Mouse (Mus musculus): ENCODE measurements around the gene Zfp618. TPM values are rescaled to one million over a fixed set of nuclear protein-coding genes. Genes with fewer than 3 reads are reported as not detected.

Gene Zfp618
- polyA plus RNA-seq, 1 experiment from 2014 or later: 23.3 TPM

- no peaks in the 10 kb centered on the region for H3K36me3 ChIP-seq (ENCODE audit: control insufficient read depth, insufficient read depth, low read length)
- no peak overlapping the region for H3K4me2 ChIP-seq (ENCODE audit: low read length)
- 91% methylated on average over 5 of the region's 5 CpGs for WGBS
- H3K4me3 ChIP-seq (ENCODE audit: low read depth, low read length): no peak overlapping the region
- ATAC-seq (replicated peaks; ENCODE audit: low FRiP score, low TSS enrichment, low read depth) (no peak), DNase-seq (ENCODE audit: low spot score) (peak; percentile 16)
- H3K27me3 ChIP-seq (replicated peaks; ENCODE audit: control insufficient read depth, insufficient read depth, low read length): no peaks in the 10 kb centered on the region
- H3K4me1 ChIP-seq (replicated peaks; ENCODE audit: control insufficient read depth, insufficient read depth, low read length): no peaks in the 10 kb centered on the region
- no peaks in the 10 kb centered on the region for H3K9me3 ChIP-seq (ENCODE audit: control insufficient read depth, low read length)
- no peak overlapping the region for H3K27ac ChIP-seq (ENCODE audit: low read depth)
- no peak overlapping the region for H3K9ac ChIP-seq (ENCODE audit: low read length)
These were observed 18.2 kb downstream of the Zfp618 start for GRCm38 (mm10) chr4:62983556-62983955.

GRCm38 (mm10) chr4:62991336-62991735 lies 26.0 kb downstream of the Zfp618 start:
- Histone ChIP-seq H3K9ac (ENCODE audit: low read length) (no peak overlapping the region), H3K27ac (ENCODE audit: low read depth) (no peak overlapping the region), H3K9me3 (ENCODE audit: control insufficient read depth, low read length) (no peaks in the 10 kb centered on the region), H3K4me1 (replicated peaks; ENCODE audit: control insufficient read depth, insufficient read depth, low read length) (0 out of 2 replicates have a peak, but pooled peaks cover 10% of the 10 kb centered on the region), H3K27me3 (replicated peaks; ENCODE audit: control insufficient read depth, insufficient read depth, low read length) (no peaks in the 10 kb centered on the region), H3K4me3 (ENCODE audit: low read depth, low read length) (no peak overlapping the region), H3K4me2 (ENCODE audit: low read length) (no peak overlapping the region), H3K36me3 (ENCODE audit: control insufficient read depth, insufficient read depth, low read length) (peaks cover 8% of the 10 kb centered on the region; the same call in 1 of the 2 replicates)
- 88% methylated on average over 11 of the region's 11 CpGs for WGBS
- DNase-seq (ENCODE audit: low spot score) (no peak), ATAC-seq (replicated peaks; ENCODE audit: low FRiP score, low TSS enrichment, low read depth) (no peak)

- DNase-seq (ENCODE audit: low spot score): peak; percentile 48
- WGBS: 43% methylated on average over 2 of the region's 2 CpGs
- no peak for ATAC-seq (replicated peaks; ENCODE audit: low FRiP score, low TSS enrichment, low read depth)
- Histone ChIP-seq H3K4me3 (ENCODE audit: low read depth, low read length) (no peak overlapping the region), H3K9me3 (ENCODE audit: control insufficient read depth, low read length) (no peaks in the 10 kb centered on the region), H3K4me2 (ENCODE audit: low read length) (no peak overlapping the region), H3K4me1 (replicated peaks; ENCODE audit: control insufficient read depth, insufficient read depth, low read length) (peaks cover 19% of the 10 kb centered on the region), H3K27me3 (replicated peaks; ENCODE audit: control insufficient read depth, insufficient read depth, low read length) (no peaks in the 10 kb centered on the region), H3K27ac (ENCODE audit: low read depth) (no peak overlapping the region), H3K9ac (ENCODE audit: low read length) (no peak overlapping the region), H3K36me3 (ENCODE audit: control insufficient read depth, insufficient read depth, low read length) (peaks cover 16% of the 10 kb centered on the region)
These were observed 27.8 kb downstream of the Zfp618 start for GRCm38 (mm10) chr4:62993190-62993589.

GRCm38 (mm10) chr4:62997606-62998005 lies 32.2 kb downstream of the Zfp618 start:
- H3K4me1 ChIP-seq (replicated peaks; ENCODE audit: control insufficient read depth, insufficient read depth, low read length): peaks cover 45% of the 10 kb centered on the region
- no peak for DNase-seq (ENCODE audit: low spot score)
- no peak for ATAC-seq (replicated peaks; ENCODE audit: low FRiP score, low TSS enrichment, low read depth)
- H3K9ac ChIP-seq (ENCODE audit: low read length): no peak overlapping the region
- H3K27me3 ChIP-seq (replicated peaks; ENCODE audit: control insufficient read depth, insufficient read depth, low read length): no peaks in the 10 kb centered on the region
- no peak overlapping the region for H3K4me2 ChIP-seq (ENCODE audit: low read length)
- peaks cover 13% of the 10 kb centered on the region for H3K36me3 ChIP-seq (ENCODE audit: control insufficient read depth, insufficient read depth, low read length)
- H3K27ac ChIP-seq (ENCODE audit: low read depth): peak overlapping the region; percentile 83
- no peak overlapping the region for H3K4me3 ChIP-seq (ENCODE audit: low read depth, low read length)
- 88% methylated on average over 6 of the region's 6 CpGs for WGBS
- H3K9me3 ChIP-seq (ENCODE audit: control insufficient read depth, low read length): no peaks in the 10 kb centered on the region

GRCm38 (mm10) chr4:62998431-62998835 lies 33.1 kb downstream of the Zfp618 start:
- H3K27ac ChIP-seq (ENCODE audit: low read depth): peak overlapping the region; percentile 83
- H3K4me1 ChIP-seq (replicated peaks; ENCODE audit: control insufficient read depth, insufficient read depth, low read length): peaks cover 37% of the 10 kb centered on the region
- H3K4me2 ChIP-seq (ENCODE audit: low read length): no peak overlapping the region
- H3K9ac ChIP-seq (ENCODE audit: low read length): no peak overlapping the region
- no peaks in the 10 kb centered on the region for H3K27me3 ChIP-seq (replicated peaks; ENCODE audit: control insufficient read depth, insufficient read depth, low read length)
- no peak overlapping the region for H3K4me3 ChIP-seq (ENCODE audit: low read depth, low read length)
- H3K9me3 ChIP-seq (ENCODE audit: control insufficient read depth, low read length): no peaks in the 10 kb centered on the region
- DNase-seq (ENCODE audit: low spot score) (peak; percentile 86), ATAC-seq (replicated peaks; ENCODE audit: low FRiP score, low TSS enrichment, low read depth) (peak; percentile 37)
- peaks cover 13% of the 10 kb centered on the region for H3K36me3 ChIP-seq (ENCODE audit: control insufficient read depth, insufficient read depth, low read length)
- 19% methylated on average over 5 of the region's 5 CpGs for WGBS

- Histone ChIP-seq H3K9me3 (ENCODE audit: control insufficient read depth, low read length) (no peaks in the 10 kb centered on the region), H3K9ac (ENCODE audit: low read length) (no peak overlapping the region)
- no peak for DNase-seq (ENCODE audit: low spot score)
These were observed 33.5 kb downstream of the Zfp618 start for GRCm38 (mm10) chr4:62998908-62999307.

GRCm38 (mm10) chr4:62999321-62999720 lies 33.9 kb downstream of the Zfp618 start:
- WGBS: 72% methylated on average over 4 of the region's 4 CpGs
- Histone ChIP-seq H3K36me3 (ENCODE audit: control insufficient read depth, insufficient read depth, low read length) (peaks cover 13% of the 10 kb centered on the region), H3K27me3 (replicated peaks; ENCODE audit: control insufficient read depth, insufficient read depth, low read length) (no peaks in the 10 kb centered on the region), H3K9me3 (ENCODE audit: control insufficient read depth, low read length) (no peaks in the 10 kb centered on the region), H3K4me3 (ENCODE audit: low read depth, low read length) (no peak overlapping the region), H3K27ac (ENCODE audit: low read depth) (peak overlapping the region; percentile 83), H3K4me1 (replicated peaks; ENCODE audit: control insufficient read depth, insufficient read depth, low read length) (peaks cover 37% of the 10 kb centered on the region), H3K9ac (ENCODE audit: low read length) (no peak overlapping the region), H3K4me2 (ENCODE audit: low read length) (no peak overlapping the region)
- ATAC-seq (replicated peaks; ENCODE audit: low FRiP score, low TSS enrichment, low read depth): peak; percentile 26; the same call in 1 of the 2 replicates
- no peak for DNase-seq (ENCODE audit: low spot score)

More at GRCm38 (mm10) chr4:62998908-62999307, 33.5 kb downstream of the Zfp618 start:
- Histone ChIP-seq H3K36me3 (ENCODE audit: control insufficient read depth, insufficient read depth, low read length) (peaks cover 13% of the 10 kb centered on the region), H3K4me1 (replicated peaks; ENCODE audit: control insufficient read depth, insufficient read depth, low read length) (peaks cover 37% of the 10 kb centered on the region), H3K27ac (ENCODE audit: low read depth) (peak overlapping the region; percentile 83), H3K4me2 (ENCODE audit: low read length) (no peak overlapping the region), H3K27me3 (replicated peaks; ENCODE audit: control insufficient read depth, insufficient read depth, low read length) (no peaks in the 10 kb centered on the region), H3K4me3 (ENCODE audit: low read depth, low read length) (no peak overlapping the region)
- WGBS: 34% methylated on average over 6 of the region's 6 CpGs
- peak; percentile 22; the same call in 1 of the 2 replicates for ATAC-seq (replicated peaks; ENCODE audit: low FRiP score, low TSS enrichment, low read depth)

GRCm38 (mm10) chr4:62999916-63000315 lies 34.5 kb downstream of the Zfp618 start:
- Histone ChIP-seq H3K9ac (ENCODE audit: low read length) (no peak overlapping the region), H3K4me2 (ENCODE audit: low read length) (no peak overlapping the region), H3K9me3 (ENCODE audit: control insufficient read depth, low read length) (no peaks in the 10 kb centered on the region), H3K36me3 (ENCODE audit: control insufficient read depth, insufficient read depth, low read length) (peaks cover 13% of the 10 kb centered on the region), H3K27me3 (replicated peaks; ENCODE audit: control insufficient read depth, insufficient read depth, low read length) (no peaks in the 10 kb centered on the region), H3K27ac (ENCODE audit: low read depth) (peak overlapping the region; percentile 83; the same call in 1 of the 2 replicates), H3K4me3 (ENCODE audit: low read depth, low read length) (no peak overlapping the region), H3K4me1 (replicated peaks; ENCODE audit: control insufficient read depth, insufficient read depth, low read length) (peaks cover 38% of the 10 kb centered on the region)
- DNase-seq (ENCODE audit: low spot score) (peak; percentile 50), ATAC-seq (replicated peaks; ENCODE audit: low FRiP score, low TSS enrichment, low read depth) (no peak)
- 72% methylated on average over 7 of the region's 7 CpGs for WGBS

GRCm38 (mm10) chr4:63000316-63001055 lies 35.1 kb downstream of the Zfp618 start:
- Histone ChIP-seq H3K27me3 (replicated peaks; ENCODE audit: control insufficient read depth, insufficient read depth, low read length) (no peaks in the 10 kb centered on the region), H3K9ac (ENCODE audit: low read length) (no peak overlapping the region), H3K4me3 (ENCODE audit: low read depth, low read length) (no peak overlapping the region), H3K4me2 (ENCODE audit: low read length) (no peak overlapping the region), H3K4me1 (replicated peaks; ENCODE audit: control insufficient read depth, insufficient read depth, low read length) (peaks cover 43% of the 10 kb centered on the region), H3K36me3 (ENCODE audit: control insufficient read depth, insufficient read depth, low read length) (peaks cover 13% of the 10 kb centered on the region), H3K27ac (ENCODE audit: low read depth) (no peak overlapping the region), H3K9me3 (ENCODE audit: control insufficient read depth, low read length) (no peaks in the 10 kb centered on the region)
- DNase-seq (ENCODE audit: low spot score) (peak; percentile 49), ATAC-seq (replicated peaks; ENCODE audit: low FRiP score, low TSS enrichment, low read depth) (no peak)
- 55% methylated on average over 11 of the region's 11 CpGs for WGBS
